ENCODE assay signal across 28 mouse cellular contexts in the genomic region with DNA sequence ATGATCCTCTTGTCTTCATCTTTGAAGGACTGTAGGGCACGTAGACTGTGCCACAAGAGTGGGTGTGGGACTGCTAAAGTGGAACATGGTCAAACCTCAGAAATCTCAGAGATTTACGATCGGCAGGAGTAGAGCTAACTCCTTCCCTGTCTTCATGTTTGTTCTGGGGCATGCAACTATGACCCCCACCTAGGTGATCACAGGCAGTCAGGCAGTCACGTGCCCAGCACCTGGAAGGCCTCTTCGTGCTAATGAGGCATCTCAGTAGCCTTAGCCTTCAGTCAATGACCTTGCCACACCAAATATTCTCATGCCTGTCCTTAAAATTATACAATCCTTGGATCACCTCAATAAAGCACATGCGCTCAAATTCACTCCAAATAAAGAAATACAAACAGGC. TPM values are rescaled to one million over a fixed set of nuclear protein-coding genes. Genes with fewer than 3 reads are reported as not detected.
"Had no signal": no experiment of that assay in that cellular context is flagged by ENCODE, and none has a peak within 500 bp of the region (broad histone marks: within the 10 kb centered on the region; RNA-seq: fewer than 3 reads in every experiment).

No protein-coding gene starts in this region.

- DNase-seq: cerebellum, adult 2 months; cerebellum, adult 8-10 months; cerebellum, adult 9-10 months; cerebellum, adult 9-11 months; cerebellum, postnatal 10 days; cerebellum, postnatal 14 days; cerebellum, postnatal 25 days; cerebellum, postnatal 36 days; embryo, embryonic 11 days; forebrain, postnatal 0 days; gastrocnemius, adult 2 months; gastrocnemius, postnatal 10 days; gastrocnemius, postnatal 14 days; gastrocnemius, postnatal 25 days; gastrocnemius, postnatal 36 days; heart, adult 18-20 months; heart, adult 2 months had no signal

- H3K9ac ChIP-seq: embryonic facial prominence, embryonic 12.5 days; embryonic facial prominence, embryonic 13.5 days; embryonic facial prominence, embryonic 15.5 days; forebrain, embryonic 12.5 days; forebrain, embryonic 13.5 days; forebrain, embryonic 15.5 days; forebrain, postnatal 0 days had no signal

- H3K27me3 ChIP-seq: embryonic facial prominence, embryonic 12.5 days; embryonic facial prominence, embryonic 13.5 days; embryonic facial prominence, embryonic 15.5 days; forebrain, embryonic 12.5 days; forebrain, embryonic 13.5 days; forebrain, embryonic 15.5 days had no signal

- H3K4me2 ChIP-seq: embryonic facial prominence, embryonic 12.5 days; embryonic facial prominence, embryonic 13.5 days; embryonic facial prominence, embryonic 15.5 days; forebrain, embryonic 12.5 days; forebrain, embryonic 13.5 days; forebrain, embryonic 15.5 days had no signal

- H3K9me3 ChIP-seq: embryonic facial prominence, embryonic 10.5 days; embryonic facial prominence, embryonic 12.5 days; embryonic facial prominence, embryonic 13.5 days; embryonic facial prominence, embryonic 15.5 days; forebrain, embryonic 10.5 days; forebrain, embryonic 12.5 days; forebrain, embryonic 13.5 days; forebrain, embryonic 15.5 days had no signal

- H3K4me3 ChIP-seq: embryonic facial prominence, embryonic 10.5 days; embryonic facial prominence, embryonic 12.5 days; embryonic facial prominence, embryonic 13.5 days; embryonic facial prominence, embryonic 15.5 days; erythroblast, embryonic 14.5 days; forebrain, embryonic 10.5 days; forebrain, embryonic 12.5 days; forebrain, embryonic 13.5 days; forebrain, embryonic 15.5 days; gastrocnemius, adult 2 months; heart, adult 2 months had no signal

- H3K36me3 ChIP-seq: embryonic facial prominence, embryonic 10.5 days; embryonic facial prominence, embryonic 12.5 days; embryonic facial prominence, embryonic 13.5 days; embryonic facial prominence, embryonic 15.5 days; forebrain, embryonic 10.5 days; forebrain, embryonic 12.5 days; forebrain, embryonic 15.5 days had no signal

- ATAC-seq: forebrain, embryonic 13.5 days; forebrain, embryonic 14.5 days; forebrain, embryonic 15.5 days; forebrain, embryonic 16.5 days; forebrain, postnatal 0 days had no signal

- H3K27ac ChIP-seq: embryonic facial prominence, embryonic 10.5 days; embryonic facial prominence, embryonic 12.5 days; embryonic facial prominence, embryonic 13.5 days; embryonic facial prominence, embryonic 15.5 days; forebrain, embryonic 10.5 days; forebrain, embryonic 12.5 days; forebrain, embryonic 13.5 days; forebrain, embryonic 15.5 days; gastrocnemius, adult 2 months; heart, adult 2 months had no signal

RNA-seq across cellular contexts. Expression of a gene that starts 50.9 kb away (rescaled TPM):
- polyA plus RNA-seq: erythroblast, embryonic 14.5 days had no signal
